Mouse (Mus musculus): Measurements from ENCODE around the gene Gse1.

The Gse1 gene

DNA sequence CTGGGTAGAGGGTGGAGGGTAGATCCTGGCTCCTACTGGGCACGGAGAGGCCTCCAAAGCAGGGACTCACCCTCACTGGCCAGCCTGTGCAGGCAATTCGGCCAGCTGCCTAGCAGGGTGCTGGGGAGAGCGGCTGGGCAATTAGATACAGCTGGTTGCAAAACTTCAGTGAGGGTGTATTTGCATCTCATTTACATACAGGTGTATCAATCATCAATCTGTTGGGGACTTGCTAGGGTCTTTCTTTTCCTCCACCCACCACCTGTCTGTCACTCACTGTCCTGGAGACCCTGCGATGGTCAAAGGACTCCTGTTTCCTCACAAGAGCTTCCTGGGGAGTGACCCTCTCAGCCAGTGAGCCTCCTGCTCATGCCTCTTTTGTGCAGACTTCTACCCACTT, 148.0 kb downstream of the Gse1 start:
- DNase-seq (ENCODE audit: low spot score): no peak

DNA sequence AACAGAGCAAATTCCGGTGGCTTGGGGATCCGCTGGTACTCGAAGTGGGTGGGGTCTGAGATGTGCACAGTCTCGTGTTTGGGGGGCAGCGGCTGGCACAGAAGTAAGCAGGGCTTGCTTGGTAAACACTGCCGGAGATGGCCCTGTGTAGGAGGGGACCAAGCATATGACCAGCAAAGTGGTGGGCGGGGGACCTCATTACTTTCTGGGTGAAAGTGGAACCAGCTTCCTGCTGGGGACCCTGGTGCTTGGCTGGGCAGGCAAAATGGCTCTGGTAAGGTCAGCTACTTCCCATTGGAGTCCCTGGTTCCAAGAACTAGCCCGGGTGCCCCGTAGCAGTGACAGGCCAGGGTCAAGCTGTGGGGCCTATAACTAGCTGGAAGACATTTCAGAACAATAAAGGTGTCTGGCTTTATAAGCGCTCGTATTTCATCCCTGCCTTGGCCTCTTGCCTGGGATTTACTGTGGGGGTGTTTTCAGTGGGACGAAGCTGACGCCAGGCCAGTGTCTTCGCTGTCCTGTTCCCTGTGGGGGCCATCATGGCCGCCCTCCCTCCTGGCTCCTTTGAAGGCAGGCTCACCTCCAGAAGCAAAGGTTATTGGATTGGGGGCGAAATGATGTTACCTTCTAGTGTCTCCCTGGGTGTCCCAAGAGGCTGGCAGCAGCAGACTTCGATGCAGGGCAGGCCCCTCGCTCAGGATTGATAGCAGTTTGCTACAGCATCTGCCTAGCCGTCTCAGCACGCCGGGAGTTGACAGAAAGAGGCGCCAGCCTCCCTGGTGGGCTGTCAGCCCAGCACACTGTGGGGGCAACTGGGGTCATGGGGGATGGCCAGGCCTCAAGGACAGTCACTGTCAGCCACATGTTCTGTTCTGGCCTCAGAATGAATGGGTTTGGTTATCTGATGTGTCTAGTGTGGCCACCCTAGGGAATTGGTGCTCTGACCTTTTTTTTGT, 148.9 kb downstream of the Gse1 start:
- DNase-seq (ENCODE audit: low spot score): no peak

DNA sequence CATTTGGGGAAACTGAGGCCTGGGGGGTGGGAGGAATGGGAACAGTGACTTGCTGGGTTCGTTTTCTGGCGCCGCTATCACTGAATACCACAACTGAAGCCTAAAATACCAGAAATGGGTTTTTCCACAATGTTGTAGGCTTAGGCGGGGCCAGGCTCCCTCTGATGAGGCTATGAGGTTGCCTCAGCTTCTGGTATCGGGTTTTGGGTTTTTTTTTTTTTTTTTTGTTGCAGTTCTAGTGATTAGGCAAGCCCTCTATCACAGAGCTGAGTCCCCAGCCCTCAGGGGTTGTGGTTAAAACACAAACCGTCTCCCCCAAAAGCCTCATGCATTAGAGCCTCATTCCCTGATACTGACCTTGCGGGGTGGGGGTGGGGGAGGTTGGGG, 149.5 kb downstream of the Gse1 start:
- DNase-seq (ENCODE audit: low spot score): no peak

DNA sequence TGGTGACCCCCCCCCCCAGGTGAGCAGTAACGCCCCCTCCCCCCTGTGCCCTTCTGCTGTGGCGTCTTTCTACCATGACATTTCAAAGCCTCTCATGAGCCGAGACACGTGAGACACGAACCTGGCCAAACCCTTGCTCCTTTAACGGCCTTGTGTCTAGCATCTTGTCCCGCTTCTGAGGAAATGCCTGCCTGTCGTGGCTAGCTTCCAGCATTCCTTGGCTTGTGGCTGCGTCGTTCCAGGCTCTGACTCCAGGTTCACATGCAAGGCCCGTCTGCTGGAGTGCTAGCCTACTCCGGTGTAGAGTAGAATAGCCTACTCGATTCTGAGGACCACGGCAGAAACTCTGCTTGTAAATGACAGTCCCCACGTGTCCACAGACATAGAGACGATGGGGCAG, 150.1 kb downstream of the Gse1 start:
- DNase-seq (ENCODE audit: low spot score): peak; percentile 73

DNA sequence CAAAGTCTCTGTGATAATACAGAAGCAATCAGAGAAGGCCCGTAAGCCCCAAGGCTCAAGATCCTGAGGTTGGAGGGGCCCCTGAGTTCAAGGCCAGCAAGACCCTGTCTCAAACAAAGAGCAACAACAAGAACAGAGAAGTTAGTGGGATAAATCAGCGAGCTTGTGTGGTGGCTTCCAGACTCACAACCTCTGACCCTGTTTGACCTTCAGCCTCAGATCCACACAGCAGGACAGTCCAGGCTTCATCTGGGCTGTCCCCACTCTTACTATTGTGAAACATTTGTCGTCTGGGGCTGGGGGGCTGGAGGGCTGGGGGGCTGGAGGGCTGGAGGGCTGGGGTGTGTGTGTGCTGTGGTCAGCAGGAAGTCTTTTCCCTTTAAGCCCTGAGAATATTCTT, 150.8 kb downstream of the Gse1 start:
- DNase-seq (ENCODE audit: low spot score): no peak

DNA sequence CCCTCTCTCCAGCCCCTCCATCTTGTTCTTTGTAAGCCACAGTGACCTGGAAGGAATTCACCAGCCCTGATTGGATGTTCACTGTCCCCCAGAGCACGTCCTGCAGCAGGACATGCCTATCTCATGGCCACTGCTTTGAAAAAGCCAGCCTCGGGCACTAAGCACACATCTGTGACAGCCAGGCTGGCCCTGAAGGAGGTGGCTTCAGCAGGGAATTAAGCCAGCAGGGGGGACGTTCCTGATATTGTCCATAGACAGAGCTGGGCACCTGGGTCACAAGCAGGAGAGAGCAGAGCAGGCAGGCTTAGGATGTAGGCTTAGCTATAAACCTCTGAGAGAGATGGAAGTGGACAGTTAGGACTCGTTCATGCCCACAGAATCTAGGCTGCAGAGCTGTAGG, 153.6 kb downstream of the Gse1 start:
- no peak for DNase-seq (ENCODE audit: low spot score)

DNA sequence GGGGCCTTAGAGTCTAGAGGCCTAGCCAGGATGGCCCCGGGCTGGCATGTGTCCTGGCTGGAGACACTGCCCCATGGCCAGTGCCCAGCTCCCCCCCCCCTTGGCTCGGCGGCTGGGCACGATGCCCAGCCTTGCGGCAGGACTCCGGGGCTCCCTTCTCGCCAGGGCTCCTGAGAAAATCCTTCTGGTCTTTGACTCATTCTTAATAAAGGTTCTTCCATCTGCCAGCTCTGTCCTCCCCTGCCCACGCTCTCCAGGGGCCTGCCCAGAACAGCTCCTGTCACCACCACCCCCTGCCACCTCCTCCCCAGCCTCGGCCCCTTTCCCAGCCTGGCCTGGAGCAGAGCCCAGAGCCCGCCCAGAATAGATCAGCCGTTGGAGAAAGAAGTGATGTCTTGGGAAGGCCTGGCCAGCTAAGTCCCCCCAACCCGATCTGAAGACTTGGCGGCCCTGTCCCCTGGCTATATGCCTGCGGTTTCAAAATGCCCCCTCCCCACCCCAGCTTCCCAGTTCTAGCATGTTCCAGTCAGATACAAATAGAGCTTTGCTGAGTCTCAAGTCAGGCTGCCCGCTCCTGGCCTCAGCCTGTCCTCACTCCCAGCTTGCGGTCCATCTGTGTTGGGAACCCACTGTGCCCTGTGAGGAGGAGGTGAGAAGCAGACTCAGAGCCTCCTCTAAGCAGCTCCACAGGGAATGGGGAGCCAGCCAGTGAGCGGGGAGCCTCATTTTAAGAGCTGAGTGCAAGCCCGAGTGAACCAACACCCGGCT, 154.4 kb downstream of the Gse1 start:
- DNase-seq (ENCODE audit: low spot score): peak; percentile 95

DNA sequence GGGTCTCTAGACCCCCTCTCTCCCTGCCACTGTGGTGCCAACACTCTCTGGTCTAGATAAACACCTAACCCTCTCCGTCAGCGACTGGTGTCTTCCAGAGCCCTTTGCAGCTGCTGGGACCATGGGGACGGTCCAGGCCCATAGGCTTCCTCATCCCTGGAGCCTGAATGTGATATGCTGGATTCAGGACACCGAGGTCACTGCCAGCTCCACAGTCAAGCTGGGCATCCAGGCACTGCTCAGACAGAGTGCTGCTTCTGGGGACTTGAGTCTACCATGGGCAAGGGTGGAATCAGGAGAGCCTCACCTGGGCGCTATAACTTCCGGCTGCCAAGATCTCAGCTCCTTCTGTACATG, 154.9 kb downstream of the Gse1 start:
- no peak for DNase-seq (ENCODE audit: low spot score)

DNA sequence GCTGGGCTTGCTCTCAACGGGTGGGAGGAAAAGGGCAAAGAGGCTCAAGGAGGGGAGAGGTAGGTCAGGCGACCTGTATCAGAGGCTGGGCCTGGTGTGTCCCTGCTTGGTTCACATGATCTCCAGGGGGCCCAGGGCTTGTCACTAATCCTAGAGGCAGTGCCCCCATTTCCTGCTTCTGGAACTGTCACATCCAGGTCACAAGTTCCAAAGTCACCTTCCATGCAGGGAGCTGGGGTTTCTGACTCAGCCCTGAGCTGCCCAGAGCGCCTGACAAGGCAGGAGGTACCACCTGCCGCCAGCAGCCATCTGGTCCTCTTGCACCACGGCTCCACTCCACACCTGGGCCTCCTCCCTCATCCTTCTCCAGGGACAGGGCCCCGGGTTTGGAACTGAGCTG, 155.5 kb downstream of the Gse1 start:
- DNase-seq (ENCODE audit: low spot score): no peak

DNA sequence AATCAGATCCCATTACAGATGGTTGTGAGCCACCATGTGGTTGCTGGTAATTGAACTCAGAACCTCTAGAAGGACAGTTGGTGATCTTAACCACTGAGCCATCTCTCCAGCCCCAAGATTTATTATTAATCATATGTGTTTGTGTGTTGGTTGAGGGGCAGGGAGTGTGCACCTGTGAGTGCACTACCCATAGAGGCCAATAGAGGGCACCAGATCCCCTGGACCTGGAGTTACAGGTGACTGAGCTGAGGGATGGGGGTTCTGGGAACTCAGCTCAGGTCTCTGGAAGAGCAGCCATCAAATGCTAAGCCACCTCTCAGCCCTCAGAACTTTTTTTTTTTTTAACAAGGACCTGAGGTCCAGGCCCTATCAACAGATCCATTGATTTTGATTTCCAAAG, 156.5 kb downstream of the Gse1 start:
- DNase-seq (ENCODE audit: low spot score): no peak

DNA sequence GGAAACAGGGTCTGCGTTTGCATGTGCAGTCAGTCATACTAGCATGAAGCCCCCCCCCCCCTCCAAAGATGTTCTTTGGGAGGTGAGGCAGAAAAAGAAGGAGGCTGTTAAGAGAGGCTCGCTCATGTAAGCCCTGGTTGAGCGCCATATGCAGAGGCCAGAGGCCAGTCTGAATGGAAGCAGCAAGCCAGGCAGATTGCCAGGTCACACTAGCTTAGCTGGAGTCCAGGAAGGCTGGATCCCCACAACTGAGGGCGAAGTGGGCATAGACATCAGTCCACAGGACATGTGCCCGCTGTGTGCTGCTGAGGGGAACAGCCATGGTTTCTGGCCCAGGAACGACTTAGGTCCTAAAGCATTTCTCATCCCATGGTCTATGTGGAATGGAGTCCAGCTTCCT, 160.0 kb downstream of the Gse1 start:
- peak; percentile 33 for DNase-seq (ENCODE audit: low spot score)

DNA sequence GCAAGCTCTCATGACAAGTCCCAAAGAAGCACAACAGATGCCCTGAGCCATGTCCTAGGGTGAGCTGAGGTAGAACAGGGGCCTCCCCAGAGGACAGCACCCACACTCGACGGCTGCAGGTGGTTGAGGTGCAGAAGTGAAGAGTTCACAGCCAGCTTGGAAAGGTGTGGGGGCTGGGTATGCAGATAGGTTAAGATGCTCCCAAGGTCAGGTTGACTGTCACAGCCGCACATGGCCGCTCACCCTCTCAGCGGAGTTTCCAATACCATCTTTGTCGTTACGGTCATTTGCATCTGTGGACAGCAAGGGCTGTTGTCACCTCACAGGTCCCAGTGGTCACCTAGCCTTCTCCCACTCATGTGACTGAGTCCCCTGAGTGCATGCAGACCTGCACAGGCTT, 162.3 kb downstream of the Gse1 start:
- no peak for DNase-seq (ENCODE audit: low spot score)

DNA sequence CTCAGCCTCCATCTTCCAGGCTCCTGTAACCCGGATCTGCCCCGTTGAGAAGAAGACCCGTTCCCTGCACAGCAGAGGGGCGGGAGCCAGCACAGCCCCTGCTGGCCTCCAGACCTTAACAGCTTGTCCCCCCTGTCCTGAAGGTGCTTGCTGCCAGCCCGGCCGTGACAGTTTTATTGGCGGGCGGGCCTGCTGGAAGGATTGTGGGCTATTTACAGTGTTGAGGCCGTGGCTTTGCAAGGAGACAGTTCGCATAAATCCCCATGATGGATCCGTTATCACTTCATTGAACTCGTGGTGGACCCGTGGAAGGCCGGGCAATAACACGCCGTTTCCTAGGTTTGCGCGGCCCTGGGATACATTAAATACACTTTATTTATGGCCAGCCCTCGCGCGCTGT, 163.6 kb downstream of the Gse1 start:
- no peak for DNase-seq (ENCODE audit: low spot score)

DNA sequence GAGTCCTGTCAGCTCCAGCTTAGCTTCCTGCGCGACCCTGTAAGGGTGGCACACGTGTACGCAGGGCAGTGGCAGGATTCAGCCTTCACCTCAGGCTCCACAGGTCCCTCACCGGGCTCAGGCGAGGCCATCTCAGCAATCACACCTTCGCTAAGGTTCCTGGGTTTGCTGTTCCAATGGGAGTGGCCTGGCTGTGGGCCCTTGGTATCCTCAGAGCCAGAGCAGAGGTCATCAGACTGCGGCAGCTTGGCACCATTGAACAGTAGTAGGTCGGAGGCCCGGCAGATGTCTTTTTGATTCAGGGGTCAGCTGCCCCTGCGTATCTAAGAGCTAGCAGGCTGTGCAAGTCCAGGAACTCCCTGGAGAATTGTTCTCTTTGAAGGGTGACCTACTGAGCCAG, 164.8 kb downstream of the Gse1 start:
- peak; percentile 44 for DNase-seq (ENCODE audit: low spot score)

DNA sequence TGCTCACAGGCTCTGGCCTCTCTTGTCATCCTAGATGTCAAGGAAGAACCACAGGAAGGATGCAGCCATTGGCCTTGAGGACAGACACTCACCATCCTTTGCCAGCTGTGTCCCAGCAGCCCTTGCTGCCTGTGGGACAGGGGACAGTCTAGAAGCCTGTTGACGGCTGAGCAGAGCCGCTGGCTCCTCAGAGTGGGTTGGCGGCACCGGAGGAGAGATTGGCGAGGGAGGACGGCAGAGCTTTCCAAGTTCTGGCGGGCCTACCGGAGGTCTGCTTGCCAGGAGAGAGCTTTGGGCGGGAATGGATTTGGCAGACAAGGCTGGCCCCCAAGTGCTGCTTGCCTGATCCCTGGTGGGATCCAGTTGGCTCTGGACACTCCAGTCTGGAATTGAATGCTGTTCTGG, 165.6 kb downstream of the Gse1 start:
- no peak for DNase-seq (ENCODE audit: low spot score)

DNA sequence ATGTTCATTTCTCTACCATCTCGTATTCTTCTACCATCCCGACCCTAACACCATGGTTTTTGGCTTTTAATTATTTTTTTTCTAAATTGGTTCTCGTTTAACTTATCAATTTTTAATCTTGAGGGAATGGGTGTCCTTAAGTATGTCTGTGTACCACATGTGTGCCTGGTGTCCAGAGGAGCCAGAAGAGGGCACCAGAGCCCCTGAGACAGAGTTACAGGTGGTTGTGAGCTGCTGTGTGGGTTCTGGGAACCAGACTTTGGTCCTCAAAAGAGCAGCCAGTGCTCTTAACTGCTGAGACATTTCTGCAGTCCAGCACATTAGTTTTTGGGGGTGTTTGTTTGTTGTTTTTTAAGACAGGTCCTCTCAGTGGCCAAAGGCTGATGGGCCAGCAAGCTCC, 167.6 kb downstream of the Gse1 start:
- DNase-seq (ENCODE audit: low spot score): no peak

DNA sequence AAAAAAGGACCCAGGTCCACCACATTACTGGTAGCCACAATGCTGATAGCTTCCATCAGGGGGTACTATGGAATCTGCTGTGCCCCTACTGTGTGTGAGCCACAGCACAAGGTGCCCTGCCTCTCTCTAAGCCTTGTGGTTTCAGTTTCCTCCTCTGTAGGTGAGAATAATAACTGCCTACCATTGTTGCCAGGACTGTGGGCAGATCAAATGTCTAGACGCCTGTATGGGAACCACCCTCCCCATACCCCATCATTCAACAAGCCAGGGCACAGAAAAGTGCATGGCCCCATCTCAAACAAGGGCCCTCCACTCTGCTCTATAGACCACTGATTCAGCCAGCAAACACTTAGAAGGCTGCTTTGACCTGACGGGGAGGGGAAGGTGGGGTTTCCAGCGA, 168.5 kb downstream of the Gse1 start:
- DNase-seq (ENCODE audit: low spot score): no peak

DNA sequence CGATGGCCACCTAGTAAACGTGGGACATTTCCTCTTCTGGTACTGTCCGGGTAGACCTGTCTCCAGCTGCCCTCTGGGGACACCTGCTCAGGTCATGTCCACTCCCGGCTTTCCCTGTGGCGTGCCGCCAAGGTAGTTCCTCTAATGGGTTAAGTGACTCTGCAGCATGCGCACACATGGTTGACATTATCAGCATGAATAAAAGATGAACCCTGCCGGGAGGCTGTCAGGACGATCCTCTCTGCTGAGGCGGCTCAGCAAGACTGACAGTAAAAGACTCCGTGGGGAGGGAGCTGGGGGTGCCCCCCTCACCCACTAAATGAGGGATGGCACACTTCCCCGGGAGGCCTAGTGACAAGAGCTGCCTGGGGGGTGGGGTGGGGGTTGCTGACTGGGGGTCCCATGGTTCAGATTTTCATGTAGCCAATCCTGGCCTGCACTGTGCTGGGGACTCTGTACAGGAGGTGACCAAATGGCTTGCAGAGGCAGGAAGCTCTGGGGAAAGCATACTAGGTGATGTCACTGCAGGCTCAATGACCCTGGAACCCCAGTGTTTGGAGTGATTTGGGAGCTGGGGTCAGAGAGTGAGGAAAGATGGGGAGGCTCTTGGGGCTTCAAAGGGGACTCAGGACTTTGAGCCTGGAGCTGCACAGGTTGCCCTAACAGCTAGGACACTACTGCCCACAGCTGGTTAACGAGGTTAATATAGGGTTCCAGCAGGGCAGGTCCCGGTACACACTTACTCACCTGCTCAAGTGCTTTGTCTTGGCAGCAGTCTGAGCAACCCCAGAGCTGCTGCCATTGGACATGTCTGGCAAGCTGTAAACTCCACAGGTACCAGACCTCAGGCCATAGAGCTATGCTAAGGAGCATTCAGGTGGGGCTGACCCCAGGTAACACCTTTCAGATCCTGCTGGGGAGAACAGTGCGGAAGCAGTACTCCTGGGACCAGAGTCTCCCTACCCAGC, 169.5 kb downstream of the Gse1 start:
- DNase-seq (ENCODE audit: low spot score): no peak

DNA sequence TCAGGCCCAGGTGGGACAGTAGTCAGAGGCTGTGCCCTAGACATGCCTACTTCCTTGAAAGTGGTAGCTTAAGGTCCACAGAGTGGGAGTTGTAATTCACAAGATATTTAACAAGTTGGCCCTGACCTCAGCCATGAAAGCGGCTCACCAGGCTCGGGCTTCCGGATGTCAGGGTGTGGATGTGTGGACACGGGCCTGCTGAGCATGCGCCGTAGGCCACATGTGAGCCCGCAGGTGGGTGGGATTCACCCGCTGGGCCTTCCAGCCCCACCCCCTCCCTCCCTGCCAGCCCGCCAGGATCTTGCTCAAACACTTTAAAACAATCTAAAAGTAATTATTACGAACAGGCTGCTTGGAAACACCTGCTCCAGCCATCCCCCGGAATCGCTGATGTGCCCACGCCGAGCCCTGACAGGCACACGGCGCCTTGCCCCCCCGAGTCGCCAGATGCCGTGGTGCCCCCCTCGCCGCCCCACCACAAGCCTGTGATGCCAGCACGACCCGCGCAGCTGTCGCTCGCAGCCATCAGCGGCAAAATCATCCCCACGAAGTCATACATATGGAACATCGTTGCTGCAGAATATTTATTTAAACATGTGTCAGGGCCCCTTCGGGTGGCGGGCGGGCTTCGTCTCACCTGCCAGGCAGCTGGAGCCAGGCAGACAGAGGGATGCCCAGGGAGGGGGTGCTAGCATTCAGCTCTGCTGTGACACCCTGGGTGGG, 171.1 kb downstream of the Gse1 start:
- no peak for DNase-seq (ENCODE audit: low spot score)

DNA sequence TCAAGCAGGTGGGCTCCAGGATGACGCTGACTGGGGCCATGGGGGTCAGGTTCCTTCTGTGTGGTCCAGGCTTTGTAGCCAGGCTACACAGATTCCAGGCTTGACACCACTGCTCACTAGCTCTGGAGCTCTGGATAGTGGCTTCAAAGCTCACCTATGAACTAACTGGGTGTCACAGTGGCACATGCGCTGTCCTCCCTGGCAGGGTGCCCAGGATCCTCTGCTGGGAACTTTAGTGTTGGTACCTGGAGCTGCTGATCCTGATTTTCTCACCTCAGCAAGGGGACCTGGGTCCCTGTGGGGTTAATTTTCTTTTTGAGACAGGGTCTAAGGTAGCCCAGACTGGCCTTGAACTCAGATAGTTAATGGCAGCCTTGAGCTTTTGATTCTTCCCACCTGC, 173.0 kb downstream of the Gse1 start:
- DNase-seq (ENCODE audit: low spot score): no peak

DNA sequence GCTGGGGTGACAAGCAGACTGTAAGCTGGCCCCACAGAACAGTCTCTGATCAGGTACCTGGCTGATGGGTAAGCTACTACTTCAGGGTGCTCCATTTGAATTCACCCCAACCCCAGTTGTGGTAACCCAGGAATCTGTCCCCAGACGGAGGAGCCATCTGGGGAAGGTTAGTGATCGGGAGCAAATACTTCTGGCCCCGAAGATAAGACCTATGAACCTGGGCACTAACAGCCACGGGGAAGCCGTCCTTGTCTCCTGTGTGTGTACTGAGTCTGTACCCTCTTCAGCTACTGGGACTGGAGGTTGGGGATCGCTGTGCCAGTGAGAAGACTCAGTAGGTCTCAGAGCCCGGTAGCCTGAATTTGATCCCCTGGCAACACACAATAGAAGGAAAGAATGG, 173.5 kb downstream of the Gse1 start:
- DNase-seq (ENCODE audit: low spot score): no peak
